Mouse (Mus musculus) frontal cortex, postnatal 10 days (tissue): Measurements from ENCODE around the gene Ap2b1.
A peak's percentile ranks its signal among the peaks of the same experiment; 100 is the strongest.
"Not testable (repeated sequence)": the region's sequence is repeated elsewhere in the genome, so short reads cannot be mapped to it uniquely, and the experiment has no call there.

Experiments used
- DNase-seq, 2 experiments: peaks; one replicate each; pipeline ENCODE4 v3.0.0; 2022; ENCODE audit warnings: low spot score in 2 of 2, mixed read lengths in 1 of 2

The Ap2b1 gene

GRCm38 (mm10) chr11:83301431-83301831, 2.6 kb downstream of the Ap2b1 start:
- DNase-seq: no peak

DNA sequence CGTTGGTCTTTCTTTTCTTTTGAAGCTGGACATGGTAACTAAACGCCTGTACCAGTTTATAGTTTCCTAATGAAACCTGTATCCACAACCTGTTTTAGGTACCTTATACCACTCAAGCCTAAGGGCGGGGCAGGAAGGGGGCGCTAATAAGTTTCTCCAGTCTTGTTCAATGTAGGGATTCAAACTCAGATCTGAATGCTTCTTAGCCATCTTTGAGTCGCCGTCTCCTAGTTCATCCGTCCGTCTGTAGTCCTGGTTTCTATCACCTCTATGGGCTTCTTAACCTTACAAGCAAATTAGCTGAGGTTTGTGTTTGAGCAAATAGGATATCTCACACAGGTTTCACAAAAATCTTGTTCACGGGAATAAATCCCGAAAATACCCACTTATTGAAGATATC, 3.3 kb downstream of the Ap2b1 start:
- DNase-seq: no peak

DNA sequence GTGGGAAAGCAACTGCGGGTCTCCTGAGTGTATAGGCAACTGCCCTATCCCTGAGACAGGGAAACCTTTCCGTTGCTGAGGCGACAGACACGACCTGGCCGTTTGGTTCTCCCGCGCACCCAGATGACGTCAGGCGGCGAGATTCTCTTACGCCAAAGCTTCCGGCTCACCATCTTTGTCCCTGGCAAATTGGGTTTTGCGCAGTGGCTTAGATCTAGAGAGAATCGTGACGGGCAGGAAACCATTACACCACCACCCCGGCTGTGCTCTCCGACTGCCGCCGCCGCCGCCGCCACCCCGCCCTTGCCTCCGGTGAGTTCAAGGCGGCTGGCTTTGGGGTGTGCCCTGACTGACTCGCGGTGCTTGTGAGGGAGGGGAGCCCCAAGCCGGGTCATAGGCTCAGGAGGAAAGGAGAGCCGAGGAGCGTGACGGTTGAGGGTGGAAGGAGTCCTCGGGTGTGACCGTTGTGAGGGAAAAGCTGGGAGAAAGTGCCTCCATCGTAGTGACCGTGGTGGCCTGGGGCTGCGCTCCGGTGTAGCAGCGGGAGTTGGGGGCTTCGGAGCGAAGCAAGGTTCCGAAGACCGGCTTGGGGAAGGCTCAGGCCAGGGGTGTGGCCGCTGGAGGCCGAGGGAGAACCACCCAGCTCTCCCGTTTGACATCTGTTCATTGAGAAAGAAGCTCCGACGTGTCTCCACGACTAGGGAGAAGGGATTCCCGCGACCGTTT, 3.9 kb downstream of the Ap2b1 start, which contains the start of gene Pex12:
TSS of gene Pex12 (minus strand) at position 61 of the 726 bp plus-strand sequence.
- DNase-seq: peak; percentile 89 to 93

DNA sequence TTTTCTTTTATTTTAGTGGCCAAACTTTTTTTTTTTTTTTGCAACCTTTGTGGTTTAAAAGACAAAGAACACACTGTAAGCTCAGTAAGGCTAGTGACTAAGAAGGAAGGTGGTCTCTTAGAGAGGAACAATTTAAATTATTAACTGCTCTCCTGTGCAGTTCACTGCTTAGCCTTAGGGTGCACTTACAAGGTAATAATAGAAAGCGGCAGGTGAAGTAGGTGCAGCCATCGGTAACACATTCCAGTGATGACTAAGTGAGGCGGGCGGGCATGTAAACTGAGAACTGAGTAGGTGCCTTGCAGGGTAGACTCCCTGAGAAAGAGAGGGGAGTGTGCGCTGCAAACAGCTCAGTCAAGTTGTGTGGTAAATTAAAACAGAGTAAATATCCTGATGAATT, 4.9 kb downstream of the Ap2b1 start:
- no peak for DNase-seq

DNA sequence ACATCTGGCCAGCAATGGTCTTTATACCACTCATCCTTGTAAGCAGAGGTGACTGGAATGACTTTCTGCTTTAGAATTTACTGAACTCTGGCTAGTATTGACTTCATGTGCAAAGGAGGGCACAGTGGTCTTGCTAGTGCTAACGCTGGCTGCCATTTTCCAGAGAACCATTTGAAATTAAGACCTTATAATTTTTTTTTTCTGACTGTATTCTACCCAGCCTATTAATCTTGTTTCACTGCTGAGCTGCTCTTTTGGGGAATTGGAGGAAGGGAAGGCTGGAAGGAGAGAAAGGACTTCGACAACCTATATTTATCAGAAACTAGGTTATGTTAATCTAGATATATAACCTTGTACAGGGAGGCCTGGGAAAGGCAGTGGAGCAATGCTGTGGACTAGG, 5.7 kb downstream of the Ap2b1 start:
- no peak for DNase-seq

DNA sequence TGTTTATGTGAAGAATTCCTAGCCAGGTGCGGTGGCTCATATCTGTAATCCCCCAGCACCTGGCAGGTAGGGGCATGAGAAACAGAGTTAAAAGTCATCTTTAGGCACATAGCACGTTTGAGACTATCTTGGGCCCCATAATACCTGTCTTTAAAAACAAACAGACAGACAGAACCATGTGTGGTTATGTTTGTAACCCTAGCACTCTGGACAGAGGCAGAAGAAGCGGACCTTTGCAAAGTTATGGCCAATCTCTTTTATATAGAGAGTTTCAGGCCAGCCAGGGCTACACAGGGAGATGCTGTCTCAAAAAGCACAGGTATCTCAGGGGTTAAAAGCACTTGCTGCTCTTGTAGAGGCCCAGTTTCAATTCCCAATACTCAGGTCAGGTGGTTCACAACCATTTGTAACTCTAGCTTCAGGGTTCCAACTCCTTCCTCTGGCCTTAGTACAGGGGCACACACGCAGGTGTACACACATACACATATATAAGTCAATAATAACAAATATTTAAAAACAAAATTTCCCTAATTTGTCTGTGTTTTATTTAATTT, 8.0 kb downstream of the Ap2b1 start:
- DNase-seq: no peak

DNA sequence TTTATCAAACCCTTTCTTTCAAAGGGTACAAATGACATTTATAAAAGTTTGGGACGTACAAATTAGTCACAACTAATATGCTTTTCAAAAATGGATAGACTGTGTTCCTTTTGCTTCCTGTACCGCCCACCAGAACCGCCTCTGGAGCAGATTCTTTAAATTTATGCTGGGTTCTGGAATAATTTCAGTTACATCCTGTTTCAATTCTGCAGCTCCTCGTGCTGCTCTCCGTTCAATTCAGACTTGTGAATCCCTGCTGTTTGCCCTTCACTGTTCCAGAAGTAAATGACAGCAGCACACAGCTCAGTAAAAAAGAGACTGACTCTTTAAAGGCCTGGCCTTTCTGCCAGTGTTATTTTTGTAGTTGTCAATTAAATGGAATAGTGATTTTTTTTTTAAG, 13.6 kb downstream of the Ap2b1 start:
- no peak for DNase-seq

- DNase-seq: no peak
Measured at GRCm38 (mm10) chr11:83319048-83319447, 20.2 kb downstream of the Ap2b1 start.

- not testable (repeated sequence) for DNase-seq
Measured at GRCm38 (mm10) chr11:83326692-83327091, 27.9 kb downstream of the Ap2b1 start.

- DNase-seq: peak in 1 of 2 experiments; percentile 50
Measured at GRCm38 (mm10) chr11:83327427-83327826, 28.6 kb downstream of the Ap2b1 start.

DNA sequence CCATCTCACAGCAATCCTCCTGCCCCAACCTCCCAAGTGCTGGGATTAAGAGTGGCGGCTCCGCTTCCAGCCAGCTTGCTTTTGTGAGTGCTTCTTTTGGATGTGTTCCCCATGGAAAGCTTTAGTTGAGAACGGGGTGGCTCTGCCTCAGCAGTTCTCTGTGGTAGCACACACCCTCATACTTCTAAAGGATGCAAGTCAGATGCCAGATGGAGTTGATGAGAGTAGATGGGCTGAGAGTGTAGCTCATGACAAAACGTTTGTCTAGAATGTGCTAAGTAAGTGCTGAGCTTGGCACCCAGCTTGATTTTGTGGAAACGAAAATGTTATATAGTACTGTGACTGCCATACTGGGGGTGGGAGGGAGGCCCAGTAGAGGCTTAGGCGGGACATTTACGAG, 37.0 kb downstream of the Ap2b1 start:
- DNase-seq: no peak

GRCm38 (mm10) chr11:83339705-83340104, 40.9 kb downstream of the Ap2b1 start:
- DNase-seq: no peak

GRCm38 (mm10) chr11:83341716-83342245, 43.0 kb downstream of the Ap2b1 start:
- DNase-seq: no peak

- no peak for DNase-seq
Measured at GRCm38 (mm10) chr11:83355428-83355827, 56.6 kb downstream of the Ap2b1 start.

DNA sequence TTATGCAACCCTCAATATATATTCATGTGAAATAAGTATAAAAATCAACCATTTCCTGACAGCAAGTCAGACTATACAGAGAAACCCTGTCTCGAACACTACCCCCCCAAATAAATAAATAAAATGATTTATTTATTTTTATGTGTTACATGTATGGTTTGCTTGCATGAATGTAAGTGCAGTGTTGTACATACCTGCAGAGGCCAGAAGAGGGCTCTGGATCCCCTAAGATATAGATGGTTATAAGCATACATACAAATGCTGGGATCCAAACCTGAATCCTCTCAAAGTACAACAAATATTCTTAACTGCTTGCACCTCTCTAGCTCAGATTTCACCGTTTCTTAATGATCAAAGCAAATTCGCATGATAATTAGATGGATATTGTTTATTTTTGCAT, 58.6 kb downstream of the Ap2b1 start:
- peak in 1 of 2 experiments; percentile 19 for DNase-seq

GRCm38 (mm10) chr11:83364656-83365055, 65.8 kb downstream of the Ap2b1 start:
- no peak for DNase-seq

GRCm38 (mm10) chr11:83371267-83371666, 72.4 kb downstream of the Ap2b1 start:
- peak in 1 of 2 experiments; percentile 27 for DNase-seq

DNA sequence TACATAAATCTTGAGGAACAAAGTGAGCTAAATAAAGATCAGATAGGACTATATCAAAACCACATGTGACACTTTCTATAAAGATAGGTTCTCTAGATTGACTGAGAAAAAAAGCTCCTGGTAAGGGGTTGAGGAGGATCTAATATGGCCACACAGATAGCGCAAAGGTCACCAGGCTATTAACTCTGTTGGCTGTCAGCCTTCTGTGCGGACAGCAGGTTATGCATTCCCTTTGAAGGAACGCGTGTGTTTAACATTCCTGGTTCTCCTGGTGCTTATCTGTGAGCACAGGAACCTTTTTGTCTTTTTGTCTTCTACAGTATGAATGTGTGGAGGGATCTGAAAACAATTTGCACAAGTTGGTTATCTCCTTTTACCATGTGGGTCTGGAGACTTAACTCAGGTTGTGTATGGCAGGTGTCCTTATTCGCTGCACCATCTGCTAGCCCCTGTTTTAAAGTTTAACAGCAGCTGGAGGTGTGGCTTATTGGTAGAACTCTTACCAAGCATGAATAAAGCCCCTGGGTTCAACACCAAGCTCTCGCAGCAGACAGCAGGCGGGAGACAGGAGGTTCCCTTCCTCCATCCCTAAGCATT, 81.0 kb downstream of the Ap2b1 start:
- no peak for DNase-seq

- no peak for DNase-seq
Measured at GRCm38 (mm10) chr11:83382876-83383531, 84.2 kb downstream of the Ap2b1 start.

DNA sequence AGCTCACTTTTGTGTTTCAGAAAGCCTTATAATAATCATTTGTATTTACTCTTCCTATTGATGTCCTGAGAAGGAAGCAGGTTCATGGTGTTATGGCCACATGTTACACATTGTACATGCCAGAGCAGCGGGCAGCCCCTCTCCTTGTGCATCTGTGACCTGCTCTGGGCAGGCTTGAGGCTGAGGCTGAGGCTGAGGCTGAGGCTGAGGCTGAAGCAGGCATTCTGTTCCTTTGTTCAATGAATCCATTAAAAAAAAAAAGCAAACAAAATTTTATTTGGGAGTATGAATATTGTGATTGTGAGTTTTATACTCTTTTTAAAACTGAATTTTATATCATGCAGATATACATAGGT, 84.7 kb downstream of the Ap2b1 start:
- no peak for DNase-seq

- DNase-seq: no peak
Measured at GRCm38 (mm10) chr11:83393062-83393461, 94.2 kb downstream of the Ap2b1 start.

DNA sequence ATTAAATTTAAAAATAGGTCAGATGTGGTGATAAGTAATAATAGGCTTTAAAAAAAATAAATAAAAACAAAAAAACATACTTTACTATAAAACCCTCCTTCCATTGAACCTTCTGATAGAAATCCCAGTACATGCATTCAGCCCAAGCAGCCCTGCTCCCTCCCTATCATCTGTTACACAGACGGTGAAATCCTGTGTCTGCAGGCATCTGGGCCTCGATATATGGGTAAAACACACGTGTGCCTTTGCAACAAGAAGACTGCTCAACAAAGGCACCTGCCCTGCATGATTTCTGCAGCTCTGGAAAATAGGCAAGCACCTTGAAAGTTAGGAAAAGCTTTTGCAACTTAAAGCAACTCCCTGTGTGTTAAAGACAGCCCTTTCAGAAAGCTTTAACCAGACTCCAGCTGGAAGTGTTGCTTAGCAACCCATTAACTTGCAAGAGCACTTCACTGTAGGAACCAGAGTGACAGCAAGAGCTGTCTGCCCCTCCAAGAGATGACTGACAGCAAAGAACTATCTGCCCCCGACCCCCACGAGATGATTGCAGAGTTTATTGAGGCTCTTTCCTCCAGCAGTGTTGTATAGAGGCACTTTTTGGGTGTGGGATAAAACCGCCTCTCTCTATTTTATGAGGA, 96.1 kb downstream of the Ap2b1 start:
- no peak for DNase-seq
